Comparison of ENCODE assay signal across 12 mouse cellular contexts in genomic region chr17:70363561-70363960, GRCm38 (mm10).
DNase-seq lines count a peak whose midpoint lies in the region; ATAC-seq and TF ChIP-seq lines count a peak whose summit lies in the region.
"Had no signal": no experiment of that assay in that cellular context is flagged by ENCODE, and none has a peak within 500 bp of the region (broad histone marks: within the 10 kb centered on the region; RNA-seq: fewer than 3 reads in every experiment).

No protein-coding gene starts in this region.

- H3K4me1 ChIP-seq in embryonic facial prominence, embryonic 14.5 days (ENCODE audit: control insufficient read depth, insufficient read depth, low read length): 0 out of 2 replicates have a peak, but pooled peaks cover 4% of the 10 kb centered on the region
- H3K4me1 ChIP-seq in embryonic facial prominence, embryonic 10.5 days: no peaks in the 10 kb centered on the region
- peaks cover 9% of the 10 kb centered on the region for H3K4me1 ChIP-seq in forebrain, postnatal 0 days (ENCODE audit: insufficient read depth)
- H3K4me1 ChIP-seq: neural tube, embryonic 12.5 days; stomach, embryonic 15.5 days had no signal

- no peaks in the 10 kb centered on the region for H3K36me3 ChIP-seq in embryonic facial prominence, embryonic 14.5 days (ENCODE audit: control insufficient read depth, insufficient read depth, low read length)
- H3K36me3 ChIP-seq in embryonic facial prominence, embryonic 10.5 days (replicated peaks): no peaks in the 10 kb centered on the region
- no peaks in the 10 kb centered on the region for H3K36me3 ChIP-seq in forebrain, postnatal 0 days (ENCODE audit: insufficient read depth)
- H3K36me3 ChIP-seq: neural tube, embryonic 12.5 days; stomach, embryonic 15.5 days had no signal

- H3K4me2 ChIP-seq in embryonic facial prominence, embryonic 14.5 days (ENCODE audit: low read depth, low read length): no peak overlapping the region
- H3K4me2 ChIP-seq in forebrain, postnatal 0 days (ENCODE audit: low read depth): no peak overlapping the region
- H3K4me2 ChIP-seq: neural tube, embryonic 12.5 days; stomach, embryonic 15.5 days had no signal

- H3K27me3 ChIP-seq in embryonic facial prominence, embryonic 14.5 days (replicated peaks; ENCODE audit: control insufficient read depth, insufficient read depth, low read length): no peaks in the 10 kb centered on the region
- no peaks in the 10 kb centered on the region for H3K27me3 ChIP-seq in embryonic facial prominence, embryonic 10.5 days (replicated peaks; ENCODE audit: low read depth, poor library complexity, severe bottlenecking)
- no peaks in the 10 kb centered on the region for H3K27me3 ChIP-seq in forebrain, postnatal 0 days (ENCODE audit: insufficient read depth, low read length)
- H3K27me3 ChIP-seq: neural tube, embryonic 12.5 days; stomach, embryonic 15.5 days had no signal

- H3K27ac ChIP-seq in embryonic facial prominence, embryonic 14.5 days (replicated peaks; ENCODE audit: low read depth, low read length): no peak overlapping the region
- no peak overlapping the region for H3K27ac ChIP-seq in embryonic facial prominence, embryonic 10.5 days (replicated peaks)
- peak overlapping the region; percentile 62 for H3K27ac ChIP-seq in forebrain, postnatal 0 days (ENCODE audit: low read depth, low read length)
- no peak overlapping the region for H3K27ac ChIP-seq in left cerebral cortex, adult 2 months
- H3K27ac ChIP-seq: neural tube, embryonic 12.5 days; stomach, embryonic 15.5 days had no signal

- DNase-seq in embryonic facial prominence, embryonic 14.5 days (ENCODE audit: low spot score): peak; percentile 63
- DNase-seq in embryonic facial prominence, embryonic 10.5 days (ENCODE audit: low spot score): no peak
- peak; percentile 72 for DNase-seq in Muller cell, postnatal 12 days (ENCODE audit: inconsistent ontology term)
- peak; percentile 85 for DNase-seq in forebrain, postnatal 0 days
- peak; percentile 33 to 48 for DNase-seq in left cerebral cortex, adult 2 months (ENCODE audit: extremely low spot score in 1 of 2, low spot score in 2 of 2)
- DNase-seq in urinary bladder, postnatal 10 days (ENCODE audit: low spot score): no peak
- no peak for DNase-seq in kidney, adult 18-20 months
- DNase-seq: kidney, postnatal 36 days; lung, adult 18-20 months had no signal

- WGBS in embryonic facial prominence, embryonic 14.5 days: 57% methylated on average over 3 of the region's 3 CpGs
- 83% methylated on average over 3 of the region's 3 CpGs for WGBS in embryonic facial prominence, embryonic 10.5 days
- WGBS in forebrain, postnatal 0 days: 27% methylated on average over 3 of the region's 3 CpGs

- intact Hi-C loops in left cerebral cortex, adult 2 months (cut with DNase I): loop anchor here (2.0 to 10.0 kb wide), 2 partner anchors 593 to 759 kb away; no protein-coding TSS in a partner anchor

- no peak overlapping the region for H3K9ac ChIP-seq in embryonic facial prominence, embryonic 14.5 days (ENCODE audit: low read depth, low read length)
- H3K9ac ChIP-seq in forebrain, postnatal 0 days: no peak overlapping the region
- H3K9ac ChIP-seq: neural tube, embryonic 12.5 days; stomach, embryonic 15.5 days had no signal

- H3K9me3 ChIP-seq in embryonic facial prominence, embryonic 14.5 days (ENCODE audit: control insufficient read depth, low read length): peaks cover 6% of the 10 kb centered on the region; the same call in 1 of the 2 replicates
- H3K9me3 ChIP-seq in embryonic facial prominence, embryonic 10.5 days: no peaks in the 10 kb centered on the region
- no peaks in the 10 kb centered on the region for H3K9me3 ChIP-seq in forebrain, postnatal 0 days (ENCODE audit: low read length)
- H3K9me3 ChIP-seq: neural tube, embryonic 12.5 days; stomach, embryonic 15.5 days had no signal

- no peak for TF ChIP-seq CTCF in forebrain, postnatal 0 days (IDR thresholded peaks at IDR 0.05; ENCODE audit: low read depth)
- TF ChIP-seq CTCF in left cerebral cortex, adult 2 months (IDR thresholded peaks at IDR 0.05): no peak

- H3K4me3 ChIP-seq in embryonic facial prominence, embryonic 14.5 days (ENCODE audit: low read depth, low read length): no peak overlapping the region
- H3K4me3 ChIP-seq in embryonic facial prominence, embryonic 10.5 days: no peak overlapping the region
- no peak overlapping the region for H3K4me3 ChIP-seq in forebrain, postnatal 0 days (ENCODE audit: low read depth, low read length)
- H3K4me3 ChIP-seq in left cerebral cortex, adult 2 months: no peak overlapping the region
- H3K4me3 ChIP-seq: neural tube, embryonic 12.5 days; stomach, embryonic 15.5 days had no signal

- ATAC-seq in embryonic facial prominence, embryonic 14.5 days (ENCODE audit: low read depth): no peak
- peak; percentile 98 for ATAC-seq in forebrain, postnatal 0 days
- ATAC-seq in megakaryocyte progenitor cell, adult 5-6 weeks (replicated peaks; ENCODE audit: poor library complexity): no peak

Comparison
In these comparisons a context has a peak if more than half of its experiments do, and no peak if none do; other contexts are left out.
1. DNase-seq: peak in embryonic facial prominence, embryonic 14.5 days (single experiment), Muller cell, postnatal 12 days (single experiment), forebrain, postnatal 0 days (single experiment) and left cerebral cortex, adult 2 months (2 of 2); none in embryonic facial prominence, embryonic 10.5 days (single experiment), urinary bladder, postnatal 10 days (single experiment) and kidney, adult 18-20 months (single experiment).